Mouse (Mus musculus) testis, adult 2 months (tissue): ENCODE results near the gene Bmpr1a. TPM values are rescaled to one million over a fixed set of nuclear protein-coding genes. Genes with fewer than 3 reads are reported as not detected.

Experiments used
- H3K27ac ChIP-seq: fragments of 200-500 bp; 2 replicates; pipeline ENCODE4 v1.5.1; 2012; ENCODE audit warnings: low read depth, low read length; ENCODE audit not compliant: control insufficient read depth, insufficient read depth
- H3K27me3 ChIP-seq: fragments of 200-500 bp; 2 replicates; pipeline ENCODE4 v1.6.1; 2012; ENCODE audit warnings: mild to moderate bottlenecking, low read length, moderate library complexity; ENCODE audit not compliant: control insufficient read depth, insufficient read depth
- H3K36me3 ChIP-seq: fragments of 200-500 bp; 2 replicates; pipeline ENCODE4 v1.6.1; 2012; ENCODE audit warnings: mild to moderate bottlenecking, low read length; ENCODE audit not compliant: control insufficient read depth, insufficient read depth
- H3K4me1 ChIP-seq: fragments of 200-500 bp; 2 replicates; pipeline ENCODE4 v1.6.1; 2012; ENCODE audit warnings: low read length; ENCODE audit not compliant: control insufficient read depth, insufficient read depth
- H3K4me3 ChIP-seq: fragments of 200-500 bp; 2 replicates; pipeline ENCODE4 v1.5.1; 2012; ENCODE audit warnings: low read depth, mild to moderate bottlenecking, low read length, moderate library complexity, mixed read lengths; ENCODE audit not compliant: control insufficient read depth
- CTCF ChIP-seq: fragments of 200-500 bp; IDR thresholded peaks from 2 replicates; pipeline ENCODE4 v1.5.1; 2012; ENCODE audit warnings: low read depth, mild to moderate bottlenecking, inconsistent platforms, low read length, moderate library complexity; ENCODE audit not compliant: control insufficient read depth, insufficient read depth, insufficient replicate concordance
- POLR2A ChIP-seq: fragments of 200-500 bp; IDR thresholded peaks from 2 replicates; pipeline ENCODE4 v1.6.1; 2012; ENCODE audit warnings: low read depth, mild to moderate bottlenecking, inconsistent platforms, low read length, moderate library complexity; ENCODE audit not compliant: control insufficient read depth
- polyA plus RNA-seq: library from polyadenylated mRNA; depleted of rRNA; stranded (reverse); fragments of >200 nt; gene quantifications from 2 replicates; pipeline ENCODE4 v1.2.3, GENCODE M21; 2012

Gene Bmpr1a
- polyA plus RNA-seq, 1 experiment = 5.9 TPM

DNA sequence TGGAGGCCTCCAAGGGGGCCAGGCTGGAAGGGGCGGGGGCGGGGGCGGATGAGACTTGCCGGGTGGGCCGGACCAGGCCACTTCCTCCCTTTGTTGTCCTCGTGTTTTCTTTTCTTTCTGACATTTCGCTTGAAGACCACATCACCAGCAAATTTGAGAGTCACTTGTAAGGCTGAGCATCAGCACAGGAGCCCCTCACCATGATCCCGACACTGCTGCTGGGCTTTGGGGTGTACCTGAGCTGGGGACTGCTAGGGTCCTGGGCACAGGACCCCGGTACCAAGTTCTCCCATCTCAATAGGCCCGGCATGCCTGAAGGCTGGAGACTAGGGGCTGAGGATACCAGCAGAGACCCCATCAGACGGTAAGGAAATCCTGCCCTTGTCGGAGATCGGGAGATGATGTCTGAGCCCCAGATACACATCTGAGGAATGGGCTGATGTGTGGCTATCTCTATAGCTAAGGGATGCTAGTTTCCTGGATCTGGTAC lies 127.7 kb downstream of the Bmpr1a start, which contains the start of gene Mmrn2:
TSS of gene Mmrn2 (plus strand) at position 51 of the 490 bp plus-strand sequence.
- H3K27ac ChIP-seq = no peak within 1 kb of the TSS
- no peak for TF ChIP-seq CTCF
- no peaks in the 10 kb centered on the region for H3K27me3 ChIP-seq
- no peaks in the 10 kb centered on the region for H3K36me3 ChIP-seq
- no peak within 1 kb of the TSS for H3K4me3 ChIP-seq
- peaks cover 4% of the 10 kb centered on the region; the same call in 1 of the 2 replicates for H3K4me1 ChIP-seq

DNA sequence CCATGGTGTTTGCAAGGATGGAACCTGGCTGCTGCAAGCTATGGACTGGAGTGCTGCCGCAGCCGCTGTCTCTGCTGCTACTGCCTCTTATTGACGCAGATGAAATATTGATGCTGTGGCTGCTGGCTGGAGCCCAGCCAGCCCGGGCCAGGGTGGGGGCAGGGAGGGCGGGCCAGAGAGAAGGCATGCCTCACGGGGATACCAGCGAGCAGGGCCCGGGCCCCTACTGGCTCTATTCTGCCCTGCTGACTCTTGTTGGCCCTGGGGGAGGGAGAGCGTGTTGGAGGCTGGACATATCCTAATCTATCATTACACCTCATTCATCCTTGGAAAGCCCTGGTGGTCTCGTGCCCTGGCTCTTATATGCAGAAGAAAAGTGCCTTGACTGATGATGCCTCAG lies 128.6 kb downstream of the Bmpr1a start, which contains the start of gene Sncg:
TSS of gene Sncg (minus strand) at position 213 of the 400 bp plus-strand sequence.
- H3K36me3 ChIP-seq = no peaks in the 10 kb centered on the region
- no peaks in the 10 kb centered on the region for H3K27me3 ChIP-seq
- TF ChIP-seq CTCF (no peak), POLR2A (no peak)
- no peak within 1 kb of the TSS for H3K27ac ChIP-seq
- H3K4me3 ChIP-seq = no peak within 1 kb of the TSS
- peaks cover 4% of the 10 kb centered on the region; the same call in 1 of the 2 replicates for H3K4me1 ChIP-seq

DNA sequence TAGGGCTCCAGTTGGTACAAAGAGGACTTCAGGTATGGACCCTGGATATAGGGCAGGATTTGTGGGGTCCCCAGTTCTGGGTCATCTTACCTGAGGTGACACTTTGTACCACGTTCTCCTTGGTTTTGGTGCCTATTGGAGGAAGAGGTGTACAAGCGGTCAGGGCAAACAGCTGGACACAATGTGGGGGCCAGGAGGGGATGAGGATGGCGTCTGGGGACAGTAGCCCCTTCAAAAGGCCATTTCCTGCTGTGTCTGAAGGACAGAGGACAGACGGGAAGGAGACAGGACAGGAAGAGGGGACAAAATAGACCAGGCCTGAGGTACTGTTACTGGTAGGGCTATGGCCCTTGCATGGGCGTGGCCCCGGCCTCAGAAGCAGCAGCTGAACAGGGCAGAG lies 129.6 kb downstream of the Bmpr1a start:
- Histone ChIP-seq H3K4me1 (peaks cover 2% of the 10 kb centered on the region; the same call in 1 of the 2 replicates), H3K27ac (no peak overlapping the region), H3K4me3 (no peak overlapping the region), H3K27me3 (no peaks in the 10 kb centered on the region), H3K36me3 (no peaks in the 10 kb centered on the region)
- TF ChIP-seq CTCF (no peak), POLR2A (no peak)

DNA sequence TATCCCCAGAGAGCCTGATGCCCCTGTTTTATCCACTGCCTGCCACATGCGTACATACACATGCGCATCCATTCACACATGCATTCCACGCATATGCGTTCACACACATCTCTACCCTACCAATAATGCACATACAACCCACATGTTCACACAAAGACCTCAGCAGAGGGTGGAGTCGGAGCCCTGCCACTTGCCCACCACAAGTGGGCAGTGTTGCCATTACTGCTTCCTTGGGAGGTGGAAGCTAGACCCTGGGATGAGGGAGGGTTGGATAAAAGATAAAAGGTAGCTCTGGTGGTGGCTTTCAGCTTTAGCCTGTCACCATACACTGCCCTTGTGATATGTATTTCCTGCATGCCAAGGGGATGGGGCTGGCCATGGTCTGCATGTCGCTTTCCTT lies 130.5 kb downstream of the Bmpr1a start:
- 0 out of 2 replicates have a peak, but pooled peaks cover 2% of the 10 kb centered on the region for H3K4me1 ChIP-seq
- H3K27ac ChIP-seq = no peak overlapping the region
- TF ChIP-seq POLR2A (no peak), CTCF (peak; percentile 39; the same call in 1 of the 2 replicates)
- H3K36me3 ChIP-seq = no peaks in the 10 kb centered on the region
- H3K27me3 ChIP-seq = no peaks in the 10 kb centered on the region
- H3K4me3 ChIP-seq = no peak overlapping the region

DNA sequence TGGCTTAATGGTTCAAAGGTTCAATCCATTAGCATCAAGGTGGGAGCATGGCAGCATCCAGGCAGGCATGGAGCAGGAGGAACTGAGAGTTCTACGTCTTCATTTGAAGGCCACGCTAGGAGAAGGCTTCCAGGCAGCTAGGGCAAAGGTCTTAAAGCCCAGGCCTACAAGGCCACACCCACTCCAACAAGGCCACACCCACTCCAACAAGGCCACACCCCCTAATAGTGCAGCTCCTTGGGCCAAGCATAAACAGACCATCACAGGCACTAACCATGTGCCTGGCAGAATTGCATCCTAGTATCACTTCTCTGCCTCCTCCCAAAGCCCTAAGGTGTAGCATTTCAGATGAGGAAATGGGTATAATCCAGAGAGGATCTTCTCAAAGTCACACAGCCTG lies 131.4 kb downstream of the Bmpr1a start:
- Histone ChIP-seq H3K27me3 (no peaks in the 10 kb centered on the region), H3K27ac (no peak overlapping the region), H3K36me3 (no peaks in the 10 kb centered on the region), H3K4me3 (no peak overlapping the region), H3K4me1 (0 out of 2 replicates have a peak, but pooled peaks cover 2% of the 10 kb centered on the region)
- no peak for TF ChIP-seq CTCF
- TF ChIP-seq POLR2A = no peak

DNA sequence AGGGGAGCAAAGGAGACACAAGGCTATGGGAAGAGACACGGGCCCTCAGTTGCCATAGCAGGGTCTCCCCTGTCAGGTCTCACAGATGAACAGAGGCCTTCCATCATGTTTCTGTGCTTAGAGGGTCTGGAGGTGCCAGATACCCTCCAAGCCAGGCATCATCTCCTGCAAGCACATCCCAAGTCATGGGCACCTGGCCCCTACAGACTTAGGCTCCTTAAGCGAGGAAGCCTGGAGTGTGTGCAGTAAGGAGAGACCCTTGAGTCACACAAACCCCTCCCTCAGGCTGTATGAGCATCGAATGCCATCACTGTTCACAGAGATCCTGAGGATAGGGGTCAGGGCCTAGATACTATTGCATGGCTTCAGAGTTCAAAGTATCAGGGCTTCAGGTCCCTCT lies 132.2 kb downstream of the Bmpr1a start:
- no peaks in the 10 kb centered on the region for H3K36me3 ChIP-seq
- no peaks in the 10 kb centered on the region for H3K27me3 ChIP-seq
- TF ChIP-seq POLR2A = no peak
- TF ChIP-seq CTCF = no peak
- no peak overlapping the region for H3K4me3 ChIP-seq
- 0 out of 2 replicates have a peak, but pooled peaks cover 2% of the 10 kb centered on the region for H3K4me1 ChIP-seq
- no peak overlapping the region for H3K27ac ChIP-seq

DNA sequence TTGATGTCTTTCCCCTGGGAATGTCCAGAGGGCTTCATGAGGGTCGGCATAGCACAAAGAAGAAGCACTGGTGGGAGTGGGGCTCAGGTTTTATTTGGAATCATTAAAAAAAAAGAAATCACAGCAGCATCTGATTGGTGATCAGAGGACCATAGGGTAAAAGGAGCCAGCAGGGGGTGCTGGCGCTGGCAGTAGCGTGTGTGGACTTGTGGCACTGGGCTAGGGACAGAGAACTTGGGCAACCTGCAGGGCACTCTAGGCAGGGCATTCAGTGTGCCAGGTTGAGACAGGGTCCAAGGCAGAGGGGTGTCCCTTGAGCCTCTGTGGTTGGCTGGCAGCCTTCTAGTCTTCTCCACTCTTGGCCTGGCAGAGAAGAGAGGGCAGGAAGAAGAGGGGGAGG lies 132.9 kb downstream of the Bmpr1a start:
- TF ChIP-seq CTCF (no peak), POLR2A (no peak)
- H3K27me3 ChIP-seq = no peaks in the 10 kb centered on the region
- 0 out of 2 replicates have a peak, but pooled peaks cover 2% of the 10 kb centered on the region for H3K4me1 ChIP-seq
- no peaks in the 10 kb centered on the region for H3K36me3 ChIP-seq
- H3K27ac ChIP-seq = no peak overlapping the region
- no peak overlapping the region for H3K4me3 ChIP-seq
